Comparison of ENCODE assay signal across 8 mouse cellular contexts in the genomic region with DNA sequence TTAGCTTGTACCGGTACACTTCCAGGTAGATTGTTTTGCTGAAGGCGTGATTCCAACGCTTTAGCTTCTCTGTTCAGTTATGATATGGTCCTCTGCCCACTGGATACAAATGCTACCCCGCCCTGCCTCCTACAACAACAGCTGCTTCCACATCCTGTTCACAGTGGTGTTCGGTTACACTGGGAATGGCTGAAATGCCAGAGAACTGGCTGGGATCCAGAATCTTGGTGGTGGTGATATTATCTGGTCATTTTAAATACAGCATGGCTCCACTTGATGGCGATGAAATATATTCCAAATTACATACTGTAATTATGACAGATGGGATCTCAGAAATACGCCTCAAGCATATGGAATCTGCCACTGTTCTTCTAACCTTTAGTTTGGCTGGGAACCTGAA. TPM values are rescaled to one million over a fixed set of nuclear protein-coding genes. Genes with fewer than 3 reads are reported as not detected.
DNase-seq lines count a peak whose midpoint lies in the region; ATAC-seq lines count a peak whose summit lies in the region.

No protein-coding gene starts in this region.

- peak; percentile 39 for DNase-seq in retina, postnatal 1 day
- DNase-seq in retina, embryonic 14.5 days (ENCODE audit: low spot score): no peak
- DNase-seq in cerebellum, postnatal 14 days: peak; percentile 26 to 45
- peak; percentile 75 for DNase-seq in kidney, postnatal 14 days
- DNase-seq in thymus, postnatal 10 days (ENCODE audit: low spot score in 2 of 2): no peak

- no peaks in the 10 kb centered on the region for H3K9me3 ChIP-seq in heart, embryonic 12.5 days (replicated peaks)
- no peaks in the 10 kb centered on the region for H3K9me3 ChIP-seq in lung, embryonic 15.5 days

- WGBS in heart, embryonic 12.5 days: 47% methylated on average over 7 of the region's 7 CpGs
- 35% methylated on average over 7 of the region's 7 CpGs for WGBS in lung, embryonic 15.5 days

- H3K4me2 ChIP-seq in heart, embryonic 12.5 days: no peak overlapping the region
- no peak overlapping the region for H3K4me2 ChIP-seq in lung, embryonic 15.5 days

- no peak overlapping the region for H3K27ac ChIP-seq in heart, embryonic 12.5 days (ENCODE audit: poor library complexity, severe bottlenecking)
- no peak overlapping the region for H3K27ac ChIP-seq in lung, embryonic 15.5 days

- H3K4me3 ChIP-seq in heart, embryonic 12.5 days: no peak overlapping the region
- no peak overlapping the region for H3K4me3 ChIP-seq in lung, embryonic 15.5 days

- H3K9ac ChIP-seq in heart, embryonic 12.5 days: no peak overlapping the region
- H3K9ac ChIP-seq in lung, embryonic 15.5 days: no peak overlapping the region

- ATAC-seq in heart, embryonic 12.5 days (ENCODE audit: insufficient number of reproducible peaks, low FRiP score): peak; percentile 42; the same call in 1 of the 2 replicates
- peak; percentile 84 for ATAC-seq in lung, embryonic 15.5 days (ENCODE audit: borderline replicate concordance, extremely low read depth, low FRiP score, low TSS enrichment)
- ATAC-seq in megakaryocyte, adult 5-6 weeks (ENCODE audit: poor library complexity, severe bottlenecking): no peak

- no peaks in the 10 kb centered on the region for H3K27me3 ChIP-seq in heart, embryonic 12.5 days (replicated peaks)
- no peaks in the 10 kb centered on the region for H3K27me3 ChIP-seq in lung, embryonic 15.5 days

- peaks cover 3% of the 10 kb centered on the region; the same call in 1 of the 2 replicates for H3K4me1 ChIP-seq in heart, embryonic 12.5 days (replicated peaks)
- H3K4me1 ChIP-seq in lung, embryonic 15.5 days: peaks cover 6% of the 10 kb centered on the region

- no peaks in the 10 kb centered on the region for H3K36me3 ChIP-seq in heart, embryonic 12.5 days
- H3K36me3 ChIP-seq in lung, embryonic 15.5 days: no peaks in the 10 kb centered on the region

RNA-seq across cellular contexts. Expression of gene Tspan12, which starts 42.1 kb away (rescaled TPM):
- polyA plus RNA-seq in heart, embryonic 12.5 days (2016; fragmentation: Nextera tagmentation; extraction: Ambion mirVana): 68.6 and 71.1 TPM in 2 replicates
- 53.1 and 56.2 TPM in 2 replicates for polyA plus RNA-seq in lung, embryonic 15.5 days (2015; fragmentation: Nextera tagmentation; extraction: Ambion mirVana)
- not detected in 2 replicates for total RNA-seq in megakaryocyte, adult 5-6 weeks (2015)
- total RNA-seq in megakaryocyte, adult 5-6 weeks (2017): not detected in 2 replicates

RNA-seq across cellular contexts. Expression of gene Ing3, which starts 54.9 kb away (rescaled TPM):
- polyA plus RNA-seq in heart, embryonic 12.5 days (2016; fragmentation: Nextera tagmentation; extraction: Ambion mirVana): 32.9 and 37.8 TPM in 2 replicates
- polyA plus RNA-seq in lung, embryonic 15.5 days (2015; fragmentation: Nextera tagmentation; extraction: Ambion mirVana): 49.6 and 56.6 TPM in 2 replicates
- 45.5 and 57.5 TPM in 2 replicates for total RNA-seq in megakaryocyte, adult 5-6 weeks (2015)
- 50.6 and 51.9 TPM in 2 replicates for total RNA-seq in megakaryocyte, adult 5-6 weeks (2017)

Comparison
In these comparisons a context has a peak if more than half of its experiments do, and no peak if none do; other contexts are left out.
1. DNase-seq: peak in retina, postnatal 1 day (single experiment), cerebellum, postnatal 14 days (2 of 2) and kidney, postnatal 14 days (single experiment); none in retina, embryonic 14.5 days (single experiment) and thymus, postnatal 10 days (0 of 2).